In genomic region chr6:124464305-124465271, GRCm38 (mm10) we compare ENCODE assay signal across 8 mouse cellular contexts. TPM values are rescaled to one million over a fixed set of nuclear protein-coding genes. Genes with fewer than 3 reads are reported as not detected.
A peak's percentile ranks its signal among the peaks of the same experiment; 100 is the strongest.
DNase-seq lines count a peak whose midpoint lies in the region; ATAC-seq lines count a peak whose summit lies in the region.

TSS of gene Clstn3 (minus strand) at chr6:124464794.

- no peaks in the 10 kb centered on the region for H3K36me3 ChIP-seq in intestine, embryonic 15.5 days

- 0 out of 2 replicates have a peak, but pooled peaks cover 6% of the 10 kb centered on the region for H3K4me1 ChIP-seq in intestine, embryonic 15.5 days (replicated peaks)

- peak; percentile 87 for DNase-seq in adrenal gland, postnatal 10 days
- DNase-seq in embryo, embryonic 10.5 days (ENCODE audit: low spot score) = peak; percentile 91
- no peak for DNase-seq in gonadal fat pad, adult 2 months (ENCODE audit: low read depth)
- DNase-seq in left cerebral cortex, postnatal 14 days (ENCODE audit: low spot score in 2 of 2) = peak; percentile 94 to 96
- DNase-seq in mesoderm, embryonic 11.5 days (ENCODE audit: low read depth, low spot score) = peak; percentile 92
- DNase-seq in right cerebral cortex, postnatal 4 days = peak; percentile 94

- intact Hi-C loops in left cerebral cortex, postnatal 14 days (cut with DNase I) = no loop called here

- no peak within 1 kb of the TSS for H3K27ac ChIP-seq in intestine, embryonic 15.5 days

- no peaks in the 10 kb centered on the region for H3K9me3 ChIP-seq in intestine, embryonic 15.5 days

- ATAC-seq in intestine, embryonic 15.5 days = peak; percentile 96
- ATAC-seq in activated CD4-positive, CD25-positive, alpha-beta regulatory T cell, adult 4 months = no peak

- H3K27me3 ChIP-seq in intestine, embryonic 15.5 days (replicated peaks) = no peaks in the 10 kb centered on the region

- H3K4me2 ChIP-seq in intestine, embryonic 15.5 days (replicated peaks) = peak within 1 kb of the TSS; percentile 88

- peak within 1 kb of the TSS; percentile 40 for H3K4me3 ChIP-seq in intestine, embryonic 15.5 days (replicated peaks)

- WGBS in intestine, embryonic 15.5 days = 7% methylated on average over 27 of the region's 27 CpGs

- H3K9ac ChIP-seq in intestine, embryonic 15.5 days = peak within 1 kb of the TSS; percentile 29

RNA-seq across cellular contexts. Expression of gene Clstn3, which starts in this region (rescaled TPM):
- total RNA-seq in adrenal gland, postnatal 10 days (2021) = 10 to 100 TPM; 78.7 to 79.4 TPM
- polyA plus RNA-seq in gonadal fat pad, adult 2 months (2012; rRNA removed) = 11.2 and 31.7 TPM in 2 replicates
- 4.7 and 5.4 TPM in 2 replicates for polyA plus RNA-seq in intestine, embryonic 15.5 days (2015; fragmentation: Nextera tagmentation; extraction: Ambion mirVana)
- total RNA-seq in left cerebral cortex, postnatal 14 days (2021) = 100 to 1,000 TPM; 371 to 377 TPM
- polyA plus RNA-seq in activated CD4-positive, CD25-positive, alpha-beta regulatory T cell, adult 4 months (2017; shearing (Covaris generic)) = not detected

Comparison
In these comparisons a context has a peak if more than half of its experiments do, and no peak if none do; other contexts are left out.
1. RNA of gene Clstn3 (total RNA-seq): 371 to 377 TPM in left cerebral cortex, postnatal 14 days; 78.7 to 79.4 TPM in adrenal gland, postnatal 10 days; every median in the first group is over 4 times any median in the second.